Mouse (Mus musculus): Measurements from ENCODE around the gene Nr4a1. TPM values are rescaled to one million over a fixed set of nuclear protein-coding genes. Genes with fewer than 3 reads are reported as not detected.

Nr4a1 gene
- polyA plus RNA-seq, 1 experiment from 2014 or later: 11.2 TPM

GRCm38 (mm10) chr15:101295106-101295505 is 41.0 kb downstream of the Nr4a1 start:
- H3K4me1 ChIP-seq: peaks cover 32% of the 10 kb centered on the region
- H3K4me3 ChIP-seq (replicated peaks): no peak overlapping the region
- peak overlapping the region; percentile 38 for H3K4me2 ChIP-seq
- H3K9me3 ChIP-seq: no peaks in the 10 kb centered on the region
- H3K27me3 ChIP-seq (replicated peaks): no peaks in the 10 kb centered on the region
- H3K9ac ChIP-seq: no peak overlapping the region
- WGBS: 62% methylated on average over 7 of the region's 7 CpGs
- H3K27ac ChIP-seq: peak overlapping the region; percentile 76
- no peak for ATAC-seq (ENCODE audit: insufficient read depth, low FRiP score, low read depth)
- H3K36me3 ChIP-seq: peaks cover 13% of the 10 kb centered on the region

GRCm38 (mm10) chr15:101295616-101296015 is 41.5 kb downstream of the Nr4a1 start:
- WGBS: 88% methylated on average over 10 of the region's 10 CpGs
- H3K4me1 ChIP-seq: peaks cover 32% of the 10 kb centered on the region
- H3K4me2 ChIP-seq: no peak overlapping the region
- no peak overlapping the region for H3K9ac ChIP-seq
- H3K36me3 ChIP-seq: peaks cover 8% of the 10 kb centered on the region
- ATAC-seq (ENCODE audit: insufficient read depth, low FRiP score, low read depth): no peak
- H3K27me3 ChIP-seq (replicated peaks): no peaks in the 10 kb centered on the region
- H3K9me3 ChIP-seq: no peaks in the 10 kb centered on the region
- no peak overlapping the region for H3K4me3 ChIP-seq (replicated peaks)
- peak overlapping the region; percentile 76; the same call in 1 of the 2 replicates for H3K27ac ChIP-seq

- Histone ChIP-seq H3K4me2 (no peak overlapping the region), H3K9me3 (no peaks in the 10 kb centered on the region), H3K27me3 (replicated peaks) (no peaks in the 10 kb centered on the region), H3K4me1 (peaks cover 32% of the 10 kb centered on the region), H3K27ac (no peak overlapping the region), H3K36me3 (peaks cover 4% of the 10 kb centered on the region; the same call in 1 of the 2 replicates), H3K9ac (no peak overlapping the region), H3K4me3 (replicated peaks) (no peak overlapping the region)
- WGBS: 74% methylated on average over 11 of the region's 11 CpGs
- ATAC-seq (ENCODE audit: insufficient read depth, low FRiP score, low read depth): no peak
Observed at GRCm38 (mm10) chr15:101296091-101296490, 42.0 kb downstream of the Nr4a1 start.

- 57% methylated on average over 7 of the region's 7 CpGs for WGBS
- no peak overlapping the region for H3K4me3 ChIP-seq (replicated peaks)
- H3K27me3 ChIP-seq (replicated peaks): no peaks in the 10 kb centered on the region
- no peak overlapping the region for H3K4me2 ChIP-seq
- no peak for ATAC-seq (ENCODE audit: insufficient read depth, low FRiP score, low read depth)
- H3K4me1 ChIP-seq: peaks cover 28% of the 10 kb centered on the region
- no peaks in the 10 kb centered on the region for H3K36me3 ChIP-seq
- H3K27ac ChIP-seq: no peak overlapping the region
- H3K9me3 ChIP-seq: no peaks in the 10 kb centered on the region
- H3K9ac ChIP-seq: no peak overlapping the region
Observed at GRCm38 (mm10) chr15:101297988-101298387, 43.9 kb downstream of the Nr4a1 start.

- ATAC-seq (ENCODE audit: insufficient read depth, low FRiP score, low read depth): no peak
- H3K36me3 ChIP-seq: no peaks in the 10 kb centered on the region
- H3K4me1 ChIP-seq: peaks cover 23% of the 10 kb centered on the region
- H3K9me3 ChIP-seq: no peaks in the 10 kb centered on the region
- WGBS: 24% methylated on average over 7 of the region's 7 CpGs
- no peak overlapping the region for H3K4me2 ChIP-seq
- no peaks in the 10 kb centered on the region for H3K27me3 ChIP-seq (replicated peaks)
- no peak overlapping the region for H3K27ac ChIP-seq
- no peak overlapping the region for H3K9ac ChIP-seq
- no peak overlapping the region for H3K4me3 ChIP-seq (replicated peaks)
Observed at GRCm38 (mm10) chr15:101298550-101298949, 44.5 kb downstream of the Nr4a1 start.

GRCm38 (mm10) chr15:101299480-101299960 is 45.5 kb downstream of the Nr4a1 start:
- H3K27me3 ChIP-seq (replicated peaks): no peaks in the 10 kb centered on the region
- no peak for ATAC-seq (ENCODE audit: insufficient read depth, low FRiP score, low read depth)
- no peak overlapping the region for H3K9ac ChIP-seq
- H3K9me3 ChIP-seq: no peaks in the 10 kb centered on the region
- H3K4me2 ChIP-seq: no peak overlapping the region
- no peak overlapping the region for H3K27ac ChIP-seq
- no peak overlapping the region for H3K4me3 ChIP-seq (replicated peaks)
- H3K36me3 ChIP-seq: no peaks in the 10 kb centered on the region
- 73% methylated on average over 14 of the region's 14 CpGs for WGBS
- H3K4me1 ChIP-seq: peaks cover 15% of the 10 kb centered on the region

GRCm38 (mm10) chr15:101300128-101300527 is 46.1 kb downstream of the Nr4a1 start:
- Histone ChIP-seq H3K36me3 (no peaks in the 10 kb centered on the region), H3K27me3 (replicated peaks) (no peaks in the 10 kb centered on the region), H3K4me3 (replicated peaks) (no peak overlapping the region), H3K9me3 (no peaks in the 10 kb centered on the region), H3K4me1 (peaks cover 9% of the 10 kb centered on the region), H3K4me2 (no peak overlapping the region), H3K9ac (no peak overlapping the region), H3K27ac (no peak overlapping the region)
- whole genome bisulfite sequencing: 61% methylated on average over 6 of the region's 6 CpGs
- no peak; the same call in 1 of the 2 replicates for ATAC-seq (ENCODE audit: insufficient read depth, low FRiP score, low read depth)

- Histone ChIP-seq H3K9ac (no peak overlapping the region), H3K9me3 (no peaks in the 10 kb centered on the region), H3K27me3 (replicated peaks) (no peaks in the 10 kb centered on the region), H3K4me2 (no peak overlapping the region), H3K4me1 (peaks cover 7% of the 10 kb centered on the region), H3K4me3 (replicated peaks) (no peak overlapping the region), H3K36me3 (no peaks in the 10 kb centered on the region), H3K27ac (no peak overlapping the region)
- ATAC-seq (ENCODE audit: insufficient read depth, low FRiP score, low read depth): no peak
- 79% methylated on average over 3 of the region's 3 CpGs for WGBS
Observed at GRCm38 (mm10) chr15:101302201-101302600, 48.1 kb downstream of the Nr4a1 start.

GRCm38 (mm10) chr15:101303830-101304229 is 49.8 kb downstream of the Nr4a1 start:
- no peak overlapping the region for H3K27ac ChIP-seq
- H3K9me3 ChIP-seq: no peaks in the 10 kb centered on the region
- H3K4me2 ChIP-seq: no peak overlapping the region
- 79% methylated on average over 4 of the region's 4 CpGs for WGBS
- H3K4me3 ChIP-seq (replicated peaks): no peak overlapping the region
- ATAC-seq (ENCODE audit: insufficient read depth, low FRiP score, low read depth): no peak
- peaks cover 4% of the 10 kb centered on the region for H3K4me1 ChIP-seq
- no peaks in the 10 kb centered on the region for H3K27me3 ChIP-seq (replicated peaks)
- H3K36me3 ChIP-seq: no peaks in the 10 kb centered on the region
- H3K9ac ChIP-seq: no peak overlapping the region

GRCm38 (mm10) chr15:101306459-101306858 is 52.4 kb downstream of the Nr4a1 start:
- H3K36me3 ChIP-seq: no peaks in the 10 kb centered on the region
- peaks cover 11% of the 10 kb centered on the region for H3K4me1 ChIP-seq
- H3K4me3 ChIP-seq (replicated peaks): no peak overlapping the region
- H3K27me3 ChIP-seq (replicated peaks): no peaks in the 10 kb centered on the region
- H3K4me2 ChIP-seq: no peak overlapping the region
- no peak for ATAC-seq (ENCODE audit: insufficient read depth, low FRiP score, low read depth)
- H3K9me3 ChIP-seq: no peaks in the 10 kb centered on the region
- no peak overlapping the region for H3K27ac ChIP-seq
- H3K9ac ChIP-seq: no peak overlapping the region
- WGBS: 84% methylated on average over 4 of the region's 4 CpGs

GRCm38 (mm10) chr15:101308440-101309348 is 54.6 kb downstream of the Nr4a1 start:
- Histone ChIP-seq H3K9ac (no peak overlapping the region), H3K27ac (peak overlapping the region; percentile 31; the same call in 1 of the 2 replicates), H3K27me3 (replicated peaks) (no peaks in the 10 kb centered on the region), H3K4me3 (replicated peaks) (no peak overlapping the region), H3K4me1 (peaks cover 11% of the 10 kb centered on the region), H3K4me2 (no peak overlapping the region), H3K36me3 (no peaks in the 10 kb centered on the region), H3K9me3 (no peaks in the 10 kb centered on the region)
- ATAC-seq (ENCODE audit: insufficient read depth, low FRiP score, low read depth): peak; percentile 30; the same call in 1 of the 2 replicates
- WGBS: 40% methylated on average over 13 of the region's 13 CpGs

- Histone ChIP-seq H3K9me3 (no peaks in the 10 kb centered on the region), H3K36me3 (no peaks in the 10 kb centered on the region), H3K27ac (peak overlapping the region; percentile 31; the same call in 1 of the 2 replicates), H3K27me3 (replicated peaks) (no peaks in the 10 kb centered on the region), H3K4me1 (peaks cover 11% of the 10 kb centered on the region), H3K4me2 (0 out of 2 replicates have a peak overlapping the region, but pooled peaks have one; percentile 5), H3K9ac (no peak overlapping the region), H3K4me3 (replicated peaks) (no peak overlapping the region)
- WGBS: 19% methylated on average over 5 of the region's 5 CpGs
- 0 out of 2 replicates have a peak, but pooled peaks have one; percentile 40 for ATAC-seq (ENCODE audit: insufficient read depth, low FRiP score, low read depth)
Observed at GRCm38 (mm10) chr15:101309493-101309892, 55.4 kb downstream of the Nr4a1 start.
